Mouse (Mus musculus): ENCODE measurements around the gene Ets2.

The Ets2 gene

DNA sequence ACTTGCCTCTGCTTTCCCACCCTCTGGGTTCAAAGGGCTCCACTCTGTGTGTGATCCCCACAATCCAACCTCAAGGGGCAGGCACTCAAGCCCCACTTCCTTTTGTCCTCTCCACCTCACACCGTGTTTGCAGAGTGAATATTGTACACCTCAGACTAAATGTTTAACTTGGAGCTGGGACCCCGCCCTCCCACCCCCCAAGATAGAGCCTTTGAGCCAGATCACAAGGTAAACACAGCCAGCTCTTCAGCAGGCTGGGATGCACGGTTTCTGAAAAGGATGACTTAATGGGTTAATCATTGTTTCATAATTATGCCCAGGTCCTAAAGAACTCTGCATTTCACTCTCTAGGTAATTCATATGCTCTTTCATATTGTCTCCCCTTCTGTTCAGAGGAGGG is 2.2 kb upstream of the Ets2 start:
- no peak for DNase-seq (ENCODE audit: low spot score in 2 of 2)

DNA sequence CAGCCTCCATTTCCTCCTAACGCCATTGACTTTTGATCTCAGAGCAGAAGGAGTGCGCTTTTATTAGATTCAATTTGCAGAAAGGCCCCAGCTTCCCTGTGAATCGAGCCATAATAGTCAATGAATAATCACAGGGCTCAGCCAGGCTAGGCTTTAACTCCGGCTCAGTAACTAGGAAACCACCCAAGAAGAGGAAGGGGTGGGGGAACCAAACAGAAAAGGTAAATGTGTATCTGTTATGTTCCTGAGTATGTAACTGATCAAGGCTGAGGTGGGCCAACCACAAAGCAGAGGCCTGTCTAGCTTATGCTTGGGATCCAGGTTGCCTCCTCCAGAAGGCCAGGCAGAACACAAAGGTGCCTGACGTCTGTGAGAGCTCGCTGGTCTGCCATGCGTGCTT is 1.7 kb upstream of the Ets2 start:
- no peak for DNase-seq (ENCODE audit: low spot score in 2 of 2)

DNA sequence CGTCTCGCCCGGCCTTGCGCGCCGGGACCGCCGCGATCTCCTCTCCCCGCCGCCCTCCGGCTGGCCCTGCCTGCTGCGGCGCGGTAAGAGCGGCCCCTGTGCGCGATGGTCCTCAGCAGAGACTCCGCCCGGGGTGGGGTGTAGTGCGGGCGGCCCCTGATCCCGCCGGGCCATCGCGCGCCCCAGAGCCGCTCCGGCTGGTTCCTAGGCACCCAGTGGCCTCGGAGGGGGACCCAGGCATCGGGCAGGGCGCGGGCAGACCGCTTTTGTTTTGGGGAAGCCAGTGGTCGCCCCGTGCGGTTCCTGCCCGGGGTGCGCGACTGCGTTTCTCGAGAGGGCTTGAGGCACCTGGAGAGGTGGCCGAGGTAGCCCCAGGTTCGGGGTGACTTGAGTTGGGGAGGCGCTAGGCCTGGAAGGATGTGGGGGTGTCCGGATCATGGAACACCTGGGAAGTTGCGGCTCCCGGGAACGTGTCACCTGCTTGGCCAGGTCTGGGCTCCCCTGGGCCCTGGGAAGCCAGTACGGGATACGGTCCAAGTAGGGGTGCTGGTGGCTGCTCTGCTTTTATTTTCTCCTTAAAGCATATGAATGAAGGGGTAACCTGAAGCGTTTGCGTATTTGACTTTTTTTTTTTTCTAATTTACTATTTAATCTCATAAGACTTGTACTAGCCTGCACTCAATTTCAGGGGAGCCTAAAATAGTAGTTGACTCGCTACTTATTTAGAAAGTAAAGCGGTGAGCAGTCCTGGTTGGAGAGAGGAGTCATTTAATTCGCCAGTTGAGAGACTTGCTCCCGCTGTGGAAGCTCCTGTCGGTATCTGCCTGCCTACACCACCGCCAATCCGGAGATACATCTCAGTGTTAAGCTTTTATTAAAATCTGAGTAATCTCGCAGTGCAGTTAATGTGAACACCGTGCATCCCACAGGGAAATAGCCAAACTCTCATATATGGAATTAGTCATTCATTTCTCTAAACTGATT is 979 bp downstream of the Ets2 start:
- no peak for DNase-seq (ENCODE audit: low spot score in 2 of 2)

DNA sequence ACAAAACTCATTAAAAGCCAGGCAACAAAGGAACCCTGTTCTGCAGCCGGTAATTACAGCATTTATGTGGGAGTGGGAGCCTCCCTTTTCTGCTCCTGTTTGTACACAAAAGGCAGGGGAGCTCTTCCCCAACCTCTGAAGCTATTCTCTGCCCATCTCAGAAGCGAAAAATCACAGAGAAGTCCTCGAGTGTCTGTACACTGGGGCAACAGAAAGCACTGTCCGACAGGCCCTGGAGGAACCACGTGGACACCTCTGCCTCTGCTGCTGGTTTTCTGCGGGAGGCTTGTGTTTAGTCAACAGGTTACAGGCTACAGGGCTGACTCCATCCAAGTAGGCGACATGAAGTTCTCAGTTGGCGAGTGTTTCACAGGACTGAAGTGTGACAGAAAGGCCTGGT is 2.1 kb downstream of the Ets2 start:
- DNase-seq (ENCODE audit: low spot score in 2 of 2), result no peak

DNA sequence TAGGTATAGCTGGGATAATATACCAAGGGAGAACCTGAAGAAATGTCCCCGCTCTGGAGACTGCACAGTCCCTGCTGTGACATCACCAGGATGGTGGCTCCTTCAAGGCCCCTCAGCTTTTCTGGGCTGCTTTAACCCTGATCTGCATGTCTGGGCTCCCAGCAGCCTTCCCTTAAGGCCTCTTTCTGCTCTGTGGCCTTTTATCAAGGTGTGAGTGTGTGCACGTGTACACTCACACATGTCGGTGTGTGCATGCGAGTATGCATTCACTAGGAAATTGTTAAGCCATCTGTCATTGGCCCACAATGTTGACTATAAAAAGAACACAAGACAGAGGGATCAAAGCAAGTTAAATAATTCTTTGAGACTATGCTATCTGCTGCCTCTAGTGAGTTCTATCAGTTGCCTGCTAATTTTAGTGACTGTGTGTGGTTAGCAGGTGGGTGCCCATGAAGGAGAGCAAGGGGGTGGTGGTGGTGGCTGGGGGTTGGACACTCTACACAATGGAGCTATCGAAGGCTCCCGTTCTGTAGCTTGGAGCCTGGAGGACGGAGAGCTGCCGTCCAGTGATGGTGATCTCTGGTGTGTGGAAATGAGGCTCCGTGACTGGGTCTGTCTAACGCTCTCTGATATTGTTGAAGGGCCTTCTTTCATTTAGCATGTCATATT is 2.9 kb downstream of the Ets2 start:
- DNase-seq (ENCODE audit: low spot score in 2 of 2), result no peak

DNA sequence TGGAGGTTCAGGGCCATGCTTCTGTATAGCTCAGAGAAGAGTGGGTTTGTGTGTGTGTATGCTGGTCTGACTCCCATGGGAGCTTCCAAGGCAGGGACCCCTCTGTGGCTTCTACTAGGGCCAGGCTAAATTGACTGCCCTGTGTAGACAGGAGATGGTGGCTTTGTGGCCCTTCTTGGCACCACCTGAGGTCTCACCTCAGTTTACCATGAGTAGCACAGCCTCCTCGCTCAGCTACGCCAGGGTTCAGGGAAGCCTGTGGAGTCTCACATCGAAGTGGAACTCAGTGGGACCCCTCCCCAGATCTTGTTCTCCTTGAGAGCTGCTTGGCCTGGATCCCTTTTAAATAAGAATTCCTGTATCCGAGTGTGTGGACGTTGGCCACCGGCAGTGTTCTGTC is 3.9 kb downstream of the Ets2 start:
- DNase-seq (ENCODE audit: low spot score in 2 of 2), result no peak

DNA sequence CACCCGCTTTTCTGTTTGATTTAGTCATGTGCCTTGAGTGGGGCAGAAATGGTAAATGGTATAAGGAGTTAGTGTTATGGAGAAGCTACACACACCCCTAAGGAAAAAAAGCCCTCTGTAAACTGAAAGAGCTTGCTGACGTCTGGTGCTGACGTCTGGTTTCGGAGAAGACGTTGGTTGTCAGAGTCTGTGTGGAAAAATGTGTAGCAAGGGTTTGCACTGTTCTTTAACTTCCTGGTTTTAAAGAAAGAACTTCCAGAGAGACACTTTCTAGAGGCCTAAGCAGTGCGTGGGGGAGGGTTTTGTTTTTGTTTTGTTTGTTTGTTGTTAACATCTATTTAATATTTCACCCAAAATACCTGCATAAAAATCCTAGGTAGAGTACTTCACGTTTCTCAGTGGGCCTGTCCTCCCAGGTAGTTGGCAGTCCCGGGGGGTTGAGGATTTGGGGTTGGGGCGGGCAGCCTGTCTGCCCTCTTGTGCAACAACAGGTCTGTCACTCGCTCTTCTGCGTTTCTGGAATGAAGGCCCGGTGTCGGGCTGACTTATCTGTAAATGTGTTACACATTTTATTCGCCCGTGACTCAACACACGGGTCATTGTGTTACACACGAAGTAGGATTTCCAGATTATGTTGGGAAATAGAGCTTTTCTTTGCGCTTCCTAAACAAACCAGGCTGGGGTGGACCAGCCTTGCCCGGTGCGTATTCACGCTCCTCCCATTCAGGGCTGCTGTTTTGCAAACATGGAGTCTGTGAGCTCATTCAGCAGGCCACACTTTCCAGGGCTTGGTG is 6.5 kb downstream of the Ets2 start:
- no peak for DNase-seq (ENCODE audit: low spot score in 2 of 2)

DNA sequence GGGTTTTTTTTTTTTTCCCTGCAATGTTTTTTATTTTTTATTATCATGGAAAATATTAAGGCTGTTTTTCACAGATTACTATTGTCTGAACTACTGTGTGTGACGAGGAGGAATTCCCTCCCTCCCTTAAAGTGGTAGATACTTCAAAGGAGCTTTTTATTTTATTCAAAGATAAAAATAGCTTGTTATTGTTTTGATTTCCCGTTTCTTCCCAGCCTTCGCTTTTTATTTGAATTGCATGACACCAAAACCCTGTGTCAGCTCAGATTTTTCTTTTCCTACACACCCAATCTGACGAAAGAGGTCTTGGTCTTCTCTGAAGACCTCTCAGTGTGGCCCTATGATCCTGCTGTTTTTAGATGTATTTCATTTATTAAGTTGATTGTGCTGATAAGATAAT is 7.3 kb downstream of the Ets2 start:
- no peak for DNase-seq (ENCODE audit: low spot score in 2 of 2)

DNA sequence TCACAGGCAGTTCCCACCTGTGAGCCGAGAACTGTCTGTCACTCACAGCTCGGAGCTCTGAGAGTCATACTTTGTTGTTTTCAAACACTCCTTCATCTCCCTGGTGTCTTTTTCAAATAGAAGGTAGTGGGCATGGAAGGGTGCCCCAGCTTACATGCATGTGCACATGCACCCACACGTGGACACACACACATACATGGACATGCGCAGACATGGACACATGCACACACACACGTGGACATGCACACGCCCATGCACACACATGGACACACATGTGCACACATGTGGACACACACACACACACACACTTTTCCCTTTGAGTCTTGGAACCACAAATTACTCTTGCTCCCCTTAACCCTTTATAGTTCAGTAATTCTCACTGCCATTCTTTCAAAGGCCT is 8.3 kb downstream of the Ets2 start:
- no peak for DNase-seq (ENCODE audit: low spot score in 2 of 2)

DNA sequence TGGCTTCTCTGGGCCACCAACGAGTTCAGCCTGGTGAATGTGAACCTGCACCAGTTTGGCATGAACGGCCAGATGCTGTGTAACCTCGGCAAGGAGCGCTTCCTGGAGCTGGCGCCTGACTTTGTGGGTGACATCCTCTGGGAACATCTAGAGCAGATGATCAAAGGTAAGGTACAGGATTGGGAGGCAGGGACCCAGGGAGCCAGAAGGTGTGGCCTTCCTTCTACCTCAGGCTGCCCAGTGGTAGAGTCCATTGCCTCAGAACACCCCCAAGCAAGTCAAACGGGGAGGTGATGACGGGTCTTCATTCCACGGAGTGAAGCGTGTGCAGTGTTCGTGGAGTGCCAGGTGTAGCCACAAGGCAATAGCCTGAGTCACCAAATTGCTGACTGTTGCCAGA is 10.2 kb downstream of the Ets2 start:
- no peak for DNase-seq (ENCODE audit: low spot score in 2 of 2)

DNA sequence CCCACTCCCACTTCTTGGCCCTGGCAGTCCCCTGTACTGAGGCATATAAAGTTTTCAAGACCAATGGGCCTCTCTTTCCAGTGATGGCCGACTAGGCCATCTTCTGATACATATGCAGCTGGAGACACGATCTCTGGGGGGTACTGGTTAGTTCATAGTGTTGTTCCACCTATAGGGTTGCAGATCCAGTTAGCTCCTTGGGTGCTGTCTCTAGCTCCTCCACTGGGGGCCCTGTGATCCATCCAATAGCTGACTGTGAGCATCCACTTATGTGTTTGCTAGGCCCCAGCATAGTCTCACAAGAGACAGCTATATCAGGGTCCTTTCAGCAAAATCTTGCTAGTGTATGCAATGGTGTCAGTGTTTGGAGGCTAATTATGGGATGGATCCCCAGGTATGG is 11.2 kb downstream of the Ets2 start:
- DNase-seq (ENCODE audit: low spot score in 2 of 2), result peak in 1 of 2 experiments; percentile 47

DNA sequence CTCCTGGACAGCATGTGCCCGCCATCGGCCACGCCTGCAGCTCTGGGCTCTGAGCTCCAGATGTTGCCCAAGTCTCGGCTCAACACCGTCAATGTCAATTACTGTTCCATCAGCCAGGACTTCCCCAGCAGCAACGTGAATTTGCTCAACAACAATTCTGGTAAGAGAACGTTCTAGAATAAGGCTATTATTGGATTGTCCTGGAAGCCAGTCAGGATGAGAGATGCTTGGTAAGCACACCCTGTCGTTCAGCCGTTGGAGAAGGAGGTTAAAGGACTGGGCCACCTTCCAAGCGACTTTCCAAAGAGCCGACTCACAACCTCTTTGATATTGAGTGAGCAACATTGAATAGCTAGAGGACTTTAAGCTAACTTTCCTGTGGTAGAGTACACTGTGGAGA is 13.2 kb downstream of the Ets2 start:
- DNase-seq (ENCODE audit: low spot score in 2 of 2), result no peak

DNA sequence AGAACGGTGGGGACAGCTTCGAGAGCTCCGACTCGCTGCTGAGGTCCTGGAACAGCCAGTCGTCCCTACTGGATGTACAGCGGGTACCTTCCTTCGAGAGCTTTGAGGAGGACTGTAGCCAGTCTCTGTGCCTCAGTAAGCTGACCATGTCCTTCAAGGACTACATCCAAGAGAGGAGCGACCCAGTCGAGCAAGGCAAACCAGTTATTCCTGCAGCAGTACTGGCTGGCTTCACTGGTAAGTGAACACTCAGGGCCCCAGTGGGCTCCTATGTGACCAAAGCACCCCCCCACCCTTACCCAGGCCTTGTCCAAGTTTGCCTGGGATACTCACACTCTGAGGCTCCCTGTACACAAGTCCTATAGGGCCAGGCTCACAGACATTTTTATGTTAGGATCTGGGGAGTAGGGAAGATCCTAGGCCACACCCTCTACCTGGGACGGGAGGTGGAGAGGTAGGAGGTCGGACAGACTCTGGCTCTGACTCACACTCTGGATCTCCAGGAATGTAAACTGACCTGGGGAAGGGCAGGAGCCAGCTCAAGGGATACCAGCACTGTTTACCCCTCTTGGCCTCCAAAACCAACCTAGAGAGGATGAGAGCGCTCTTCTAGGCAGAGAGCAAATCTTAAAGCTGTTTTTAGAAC is 14.3 kb downstream of the Ets2 start:
- no peak for DNase-seq (ENCODE audit: low spot score in 2 of 2)

DNA sequence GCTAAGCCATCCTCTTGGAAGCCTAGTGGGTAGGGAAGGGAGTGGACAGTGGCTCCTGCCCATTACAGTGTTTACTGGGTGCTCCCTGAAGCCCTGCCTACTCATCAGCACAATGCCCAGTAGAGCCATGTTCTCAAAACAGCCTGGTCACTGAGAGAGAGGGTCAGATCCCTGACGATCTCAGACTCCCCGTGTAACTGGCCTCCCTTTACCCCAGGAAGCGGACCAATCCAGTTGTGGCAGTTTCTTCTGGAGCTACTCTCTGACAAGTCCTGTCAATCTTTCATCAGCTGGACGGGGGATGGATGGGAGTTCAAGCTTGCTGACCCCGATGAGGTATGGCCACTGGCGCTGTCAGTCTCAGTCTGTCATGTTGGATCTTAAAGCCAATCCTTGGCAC is 15.8 kb downstream of the Ets2 start:
- no peak for DNase-seq (ENCODE audit: low spot score in 2 of 2)

DNA sequence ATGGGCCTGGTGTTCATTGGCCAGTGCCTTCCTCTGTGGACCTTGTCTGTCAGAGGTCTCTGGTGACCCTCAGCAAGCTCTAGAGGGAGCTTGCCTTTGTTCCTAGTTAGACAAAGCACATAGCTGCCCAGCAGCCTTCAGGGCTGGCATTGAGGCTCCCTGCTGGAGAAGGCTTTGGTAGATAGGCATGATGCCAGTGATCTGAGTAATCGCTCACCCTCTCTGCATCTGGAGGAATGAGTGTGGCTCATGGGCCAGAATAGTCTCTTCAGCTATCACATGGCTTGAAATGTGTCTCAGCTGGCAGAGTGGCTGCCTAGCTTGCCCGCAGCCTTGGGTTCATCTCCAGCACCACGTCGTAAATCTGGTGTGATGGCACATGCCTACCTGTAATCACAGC is 16.2 kb downstream of the Ets2 start:
- DNase-seq (ENCODE audit: low spot score in 2 of 2), result no peak

DNA sequence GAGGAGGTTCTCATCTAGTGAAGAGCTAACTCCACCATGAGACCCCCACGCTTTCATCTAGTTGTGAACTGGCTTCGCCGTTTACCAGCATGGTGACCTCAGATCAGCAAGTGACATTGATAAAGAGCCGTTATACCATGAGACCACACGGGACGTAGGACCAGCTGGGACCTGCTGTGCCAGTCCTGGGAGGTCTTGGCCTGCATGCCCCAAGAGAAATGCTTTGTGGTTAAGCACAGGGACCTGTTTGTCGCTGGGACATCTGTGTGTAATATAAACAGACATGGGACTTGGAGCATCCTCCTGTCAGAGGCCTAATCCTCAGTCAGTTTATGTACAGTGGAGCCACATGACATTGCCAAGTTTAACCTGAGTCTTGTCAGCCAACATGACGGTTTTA is 18.7 kb downstream of the Ets2 start:
- DNase-seq (ENCODE audit: low spot score in 2 of 2), result no peak

DNA sequence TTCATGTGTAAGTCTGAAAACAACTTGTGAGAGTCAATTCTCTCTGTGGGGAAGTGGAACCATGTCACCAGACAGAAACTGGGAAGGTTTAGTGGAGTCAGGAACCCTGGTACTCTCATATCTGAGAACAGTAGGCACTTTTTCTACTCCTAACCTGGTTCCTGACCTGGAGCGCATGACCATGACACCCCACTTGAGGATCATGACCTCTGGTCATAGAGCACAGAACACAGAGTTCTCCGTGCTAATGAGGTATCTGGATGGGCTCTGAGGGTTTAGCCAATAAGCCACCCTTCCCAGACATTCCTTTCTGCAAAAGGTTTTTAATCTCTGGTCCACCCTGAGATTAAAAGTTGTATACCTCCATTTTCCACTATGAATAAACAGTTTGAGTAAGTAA is 22.4 kb downstream of the Ets2 start:
- no peak for DNase-seq (ENCODE audit: low spot score in 2 of 2)

DNA sequence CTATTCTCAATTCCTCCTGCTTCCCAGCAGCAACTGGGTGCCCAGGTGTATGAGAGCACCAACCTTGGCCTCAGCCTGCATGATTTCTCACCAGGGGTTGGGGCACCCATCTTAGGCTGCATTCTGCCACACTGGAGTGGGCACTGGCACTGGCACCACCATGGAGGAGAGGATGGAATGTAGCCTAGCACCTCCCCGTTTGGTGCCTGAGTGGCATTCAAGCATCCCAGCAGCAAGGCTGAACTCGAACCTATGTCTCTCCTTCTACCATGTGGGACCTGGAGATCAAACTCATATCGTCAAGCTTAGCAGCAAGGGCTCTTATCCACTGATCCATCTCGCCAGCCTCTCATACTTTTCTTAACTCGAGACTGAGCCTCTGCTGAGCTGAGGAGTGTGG is 22.9 kb downstream of the Ets2 start:
- no peak for DNase-seq (ENCODE audit: low spot score in 2 of 2)

DNA sequence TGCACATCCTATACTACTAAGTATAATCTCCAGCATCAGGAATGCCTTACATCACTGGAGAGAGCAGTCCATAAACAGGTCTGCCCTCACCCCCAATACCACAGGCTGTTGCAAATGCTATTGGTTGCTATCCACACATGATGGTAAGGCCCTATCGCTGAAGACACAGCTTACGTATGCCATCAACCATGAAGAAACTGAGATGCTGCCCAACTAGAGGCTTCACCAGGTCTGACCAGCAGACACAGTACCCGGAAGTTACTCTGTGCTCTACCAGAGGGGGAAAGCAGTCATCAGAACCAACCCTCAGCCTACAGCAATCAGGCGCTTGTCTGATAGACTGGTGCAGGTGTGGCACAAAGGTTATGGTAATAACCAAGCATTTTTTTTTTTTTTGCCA is 24.9 kb downstream of the Ets2 start:
- peak in 1 of 2 experiments; percentile 42 for DNase-seq (ENCODE audit: low spot score in 2 of 2)

DNA sequence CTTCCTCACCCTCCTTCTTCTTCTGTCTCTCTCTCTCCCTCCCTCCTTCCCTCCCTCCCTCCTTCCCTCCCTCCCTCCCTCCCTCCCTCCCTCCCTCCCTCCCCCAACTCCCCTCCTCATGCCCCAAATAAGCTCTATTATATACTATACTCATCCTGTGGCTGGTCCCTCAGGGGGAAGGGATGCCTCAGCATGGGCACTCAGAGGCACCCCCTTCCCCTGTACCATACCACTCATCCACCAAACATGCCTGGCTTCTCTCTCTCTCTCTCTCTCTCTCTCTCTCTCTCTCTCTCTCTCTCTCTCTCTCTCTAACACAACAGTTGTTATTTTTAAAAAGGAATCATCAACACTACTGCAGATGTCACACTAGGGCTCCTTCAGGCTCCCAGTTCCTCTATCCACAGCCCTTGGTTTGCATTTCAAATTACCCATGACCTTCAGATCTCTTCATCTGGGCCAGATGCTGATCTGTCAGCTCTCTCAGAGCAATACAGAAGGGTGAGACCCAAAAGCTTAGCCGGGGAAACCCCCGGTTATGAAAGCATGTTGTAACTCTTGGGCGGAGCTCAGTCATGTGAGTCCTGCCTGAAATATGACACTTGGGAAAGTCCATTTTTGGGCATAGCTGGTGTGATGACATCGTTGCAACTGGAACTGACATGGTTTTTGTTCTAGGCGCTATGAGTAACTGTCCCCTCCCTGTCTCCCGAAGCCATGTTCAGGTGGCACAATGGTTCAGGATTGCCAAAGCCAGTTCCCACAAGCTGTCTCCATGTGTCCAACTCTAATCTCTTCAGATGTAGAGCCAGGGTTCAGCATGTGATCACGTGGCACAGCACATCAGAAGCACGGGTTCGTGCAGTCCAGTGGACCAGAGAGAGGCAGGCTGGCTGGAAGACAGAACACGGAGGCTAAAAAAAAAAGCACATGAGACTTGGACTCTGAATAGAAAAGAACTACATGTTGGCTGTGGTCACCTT is 26.9 kb downstream of the Ets2 start:
- DNase-seq (ENCODE audit: low spot score in 2 of 2), result peak; percentile 80 to 91

DNA sequence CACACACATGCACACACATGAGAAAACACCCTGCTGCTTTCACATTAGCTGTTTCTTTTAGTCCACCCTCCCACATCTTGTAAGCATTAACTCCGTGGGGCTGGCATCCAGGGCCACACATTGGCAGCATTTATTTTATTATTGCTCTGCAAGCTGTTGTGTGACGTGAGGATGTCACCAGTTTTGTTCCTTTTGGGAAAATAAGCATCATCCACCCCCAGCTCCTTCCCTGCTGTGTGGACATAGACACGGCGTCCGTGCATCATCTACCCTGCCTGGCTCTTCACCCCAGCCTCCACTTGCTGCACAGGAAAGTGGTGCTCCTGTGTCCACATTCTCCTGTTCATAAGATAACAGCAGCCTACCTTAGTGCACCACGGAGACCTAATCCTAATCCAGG is 27.9 kb downstream of the Ets2 start:
- DNase-seq (ENCODE audit: low spot score in 2 of 2), result no peak
